Mouse (Mus musculus): ENCODE results near the gene Rnf181.
A peak's percentile ranks its signal among the peaks of the same experiment; 100 is the strongest.

Rnf181 gene

GRCm38 (mm10) chr6:72330133-72330532 lies 36.6 kb downstream of the Rnf181 start:
- DNase-seq (ENCODE audit: extremely low spot score, low spot score): no peak

- no peak for DNase-seq (ENCODE audit: extremely low spot score, low spot score)
These were observed 37.7 kb downstream of the Rnf181 start for GRCm38 (mm10) chr6:72329019-72329418.

GRCm38 (mm10) chr6:72326274-72326673 lies 40.5 kb downstream of the Rnf181 start:
- no peak for DNase-seq (ENCODE audit: extremely low spot score, low spot score)

GRCm38 (mm10) chr6:72323786-72324508 lies 42.8 kb downstream of the Rnf181 start:
- no peak for DNase-seq (ENCODE audit: extremely low spot score, low spot score)

GRCm38 (mm10) chr6:72322936-72323335 lies 43.8 kb downstream of the Rnf181 start:
- no peak for DNase-seq (ENCODE audit: extremely low spot score, low spot score)

GRCm38 (mm10) chr6:72319019-72319418 lies 47.7 kb downstream of the Rnf181 start:
- DNase-seq (ENCODE audit: extremely low spot score, low spot score): peak; percentile 27

GRCm38 (mm10) chr6:72318440-72318839 lies 48.3 kb downstream of the Rnf181 start:
- no peak for DNase-seq (ENCODE audit: extremely low spot score, low spot score)

GRCm38 (mm10) chr6:72316044-72316443 lies 50.7 kb downstream of the Rnf181 start:
- DNase-seq (ENCODE audit: extremely low spot score, low spot score): no peak

- no peak for DNase-seq (ENCODE audit: extremely low spot score, low spot score)
These were observed 51.4 kb downstream of the Rnf181 start for GRCm38 (mm10) chr6:72315384-72315783.

GRCm38 (mm10) chr6:72313124-72313867 lies 53.5 kb downstream of the Rnf181 start:
- no peak for DNase-seq (ENCODE audit: extremely low spot score, low spot score)

GRCm38 (mm10) chr6:72312198-72312597 lies 54.6 kb downstream of the Rnf181 start:
- DNase-seq (ENCODE audit: extremely low spot score, low spot score): no peak

All from neural tube, embryonic 10.5 days (tissue).